Mouse (Mus musculus): Measurements from ENCODE around the gene Igf2bp2. TPM values are rescaled to one million over a fixed set of nuclear protein-coding genes. Genes with fewer than 3 reads are reported as not detected.
A peak's percentile ranks its signal among the peaks of the same experiment; 100 is the strongest.

Igf2bp2 gene
- polyA plus RNA-seq, 1 experiment, result 24.3 TPM

DNA sequence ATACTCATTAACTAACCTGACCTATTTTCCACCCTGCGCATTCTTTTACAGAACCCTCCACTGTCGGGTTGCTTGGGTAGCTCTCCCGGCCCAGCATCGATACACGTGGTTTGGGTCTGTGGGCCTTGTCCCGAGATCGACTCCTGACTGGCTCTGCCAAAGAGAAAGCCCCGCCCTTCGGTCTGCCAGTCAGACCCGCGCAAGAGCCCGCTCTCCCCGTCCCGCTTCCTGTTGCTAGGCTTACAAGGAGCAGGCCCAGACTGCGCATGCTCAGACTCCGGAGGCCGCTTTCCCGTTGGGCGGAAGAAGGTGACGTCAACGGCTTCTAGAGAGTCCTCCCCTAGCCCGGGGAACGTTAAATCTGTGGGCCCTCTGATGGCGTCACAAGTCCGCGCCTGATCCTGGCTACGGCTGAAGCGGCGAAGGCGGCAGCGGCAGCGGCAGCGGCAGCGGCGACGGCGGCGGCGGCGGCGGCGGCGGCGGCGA, 154.0 kb downstream of the Igf2bp2 start, which contains the start of gene Senp2:
Gene Senp2 (plus strand): TSS at position 386 of the 486 bp plus-strand sequence.
- peak within 1 kb of the TSS; percentile 71 for H3K4me3 ChIP-seq (ENCODE audit: insufficient read depth, poor library complexity, severe bottlenecking)
- H3K79me2 ChIP-seq (ENCODE audit: control insufficient read depth, insufficient read depth), result peaks cover 47% of the 10 kb centered on the region
- no peaks in the 10 kb centered on the region for H3K27me3 ChIP-seq (ENCODE audit: control insufficient read depth, insufficient read depth, insufficient read length)
- no peak for TF ChIP-seq CTCF (IDR thresholded peaks at IDR 0.05; ENCODE audit: control insufficient read depth, insufficient read depth, insufficient read length)
- peak; percentile 94 for TF ChIP-seq MAX (IDR thresholded peaks at IDR 0.05)
- peak; percentile 14 for TF ChIP-seq USF1 (IDR thresholded peaks at IDR 0.05; ENCODE audit: low read depth)
- TF ChIP-seq FOSL1 (IDR thresholded peaks at IDR 0.05; ENCODE audit: insufficient read depth, low read length, poor library complexity, severe bottlenecking), result no peak
- peaks cover 34% of the 10 kb centered on the region for H3K79me3 ChIP-seq (ENCODE audit: low read depth)
- peaks cover 15% of the 10 kb centered on the region for H3K36me3 ChIP-seq (ENCODE audit: control insufficient read depth, insufficient read depth)
- peak within 1 kb of the TSS; percentile 99 for H3ac ChIP-seq (ENCODE audit: control insufficient read depth, insufficient read length, low read depth)

Other genes starting within 250 kb of the Igf2bp2 start
- 15.4 TPM for gene Tmem41a, start 215.7 kb downstream of the Igf2bp2 start, polyA plus RNA-seq (2012; fragmentation: generic; extraction: Trizol)
- gene Liph, start 167.6 kb downstream of the Igf2bp2 start, polyA plus RNA-seq (2012; fragmentation: generic; extraction: Trizol), result 0.05 TPM
- gene Senp2, start 153.8 kb downstream of the Igf2bp2 start, polyA plus RNA-seq (2012; fragmentation: generic; extraction: Trizol), result 14.5 TPM
- 63.9 TPM for gene Tra2b, start 102.7 kb upstream of the Igf2bp2 start, polyA plus RNA-seq (2012; fragmentation: generic; extraction: Trizol)

Measured in C2C12 (cell line).